Mouse (Mus musculus) kidney, embryonic 14.5 days (tissue): ENCODE measurements around the gene Hoxd13. TPM values are rescaled to one million over a fixed set of nuclear protein-coding genes. Genes with fewer than 3 reads are reported as not detected.

Source experiments
- ATAC-seq: fragments of 200-750 bp; cut with Nextera tagmentation; 2 replicates; pipeline ENCODE4 v1.8.0; 2017; ENCODE audit warnings: moderate number of reproducible peaks, mild to moderate bottlenecking, moderate TSS enrichment, moderate library complexity; ENCODE audit not compliant: low FRiP score, low TSS enrichment
- H3K27ac ChIP-seq: fragments of 300-500 bp; sonication (generic); 2 replicates; pipeline ENCODE4 v1.5.1; 2014; ENCODE audit warnings: low read depth, mild to moderate bottlenecking, low read length, moderate library complexity, mixed read lengths
- H3K27me3 ChIP-seq: fragments of 300-500 bp; sonication (generic); 2 replicates; pipeline ENCODE4 v1.6.1; 2014; ENCODE audit warnings: mild to moderate bottlenecking, low read length; ENCODE audit not compliant: control insufficient read depth, insufficient read depth
- H3K36me3 ChIP-seq: fragments of 300-500 bp; sonication (generic); 2 replicates; pipeline ENCODE4 v1.6.1; 2014; ENCODE audit warnings: low read length, mixed read lengths; ENCODE audit not compliant: control insufficient read depth, insufficient read depth
- H3K4me1 ChIP-seq: fragments of 300-500 bp; sonication (generic); 2 replicates; pipeline ENCODE4 v1.6.1; 2014; ENCODE audit warnings: low read length, mixed read lengths; ENCODE audit not compliant: control insufficient read depth, insufficient read depth
- H3K4me2 ChIP-seq: fragments of 300-500 bp; sonication (generic); replicated peaks from 2 replicates; pipeline ENCODE4 v1.6.1; 2014; ENCODE audit warnings: low read depth, mild to moderate bottlenecking, low read length
- H3K4me3 ChIP-seq: fragments of 300-500 bp; sonication (generic); 2 replicates; pipeline ENCODE4 v1.5.1; 2014; ENCODE audit warnings: mild to moderate bottlenecking, low read length
- H3K9ac ChIP-seq: fragments of 300-500 bp; sonication (generic); 2 replicates; pipeline ENCODE4 v1.6.1; 2014; ENCODE audit warnings: low read depth, mild to moderate bottlenecking, low read length, moderate library complexity
- H3K9me3 ChIP-seq: fragments of 300-500 bp; sonication (generic); 2 replicates; pipeline ENCODE4 v1.6.1; 2016; ENCODE audit warnings: low read length; ENCODE audit not compliant: control insufficient read depth
- WGBS: fragments of 180-500 bp; shearing (Covaris S2); extraction: QIAGEN DNeasy Blood & Tissue Kit; methylation state at CpG from one replicate; pipeline ENCODE4 v1.1.7; 2014; 5-methylcytosine and 5-hydroxymethylcytosine counted together
- polyA plus RNA-seq: library from polyadenylated mRNA; unstranded; fragments of >200 nt; fragmentation: Nextera tagmentation; extraction: Ambion mirVana; gene quantifications from 2 replicates; pipeline ENCODE4 v1.2.1, GENCODE M21; 2014

Hoxd13 gene
- polyA plus RNA-seq, 1 experiment from 2014 or later = 0.22 TPM

DNA sequence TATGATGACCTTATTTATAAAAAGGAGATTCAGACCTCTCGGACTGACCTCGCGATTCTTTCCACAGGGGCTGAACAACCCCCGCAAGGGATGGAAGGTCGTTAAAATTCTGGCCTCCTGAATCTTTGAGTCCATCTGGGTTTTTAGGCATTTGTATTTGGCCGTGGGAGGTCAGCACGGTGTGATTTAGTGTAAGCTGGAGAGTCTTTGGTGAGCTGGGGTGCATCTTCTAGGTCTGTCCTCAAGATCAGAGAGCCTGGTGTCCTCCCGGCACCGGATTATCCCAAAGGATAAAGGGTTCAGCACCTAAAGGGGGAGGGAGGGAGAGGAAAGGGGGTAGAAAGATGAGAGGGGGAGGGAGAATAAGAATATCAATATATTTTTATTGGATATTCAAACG lies 35.2 kb downstream of the Hoxd13 start:
- no peaks in the 10 kb centered on the region for H3K36me3 ChIP-seq
- ATAC-seq = no peak
- 12% methylated on average over 10 of the region's 10 CpGs for WGBS
- peaks cover 21% of the 10 kb centered on the region; the same call in 1 of the 2 replicates for H3K4me1 ChIP-seq
- no peaks in the 10 kb centered on the region for H3K9me3 ChIP-seq
- peak overlapping the region; percentile 56 for H3K4me2 ChIP-seq
- peak overlapping the region; percentile 79 for H3K4me3 ChIP-seq
- peak overlapping the region; percentile 100 for H3K9ac ChIP-seq
- H3K27ac ChIP-seq = peak overlapping the region; percentile 100
- no peaks in the 10 kb centered on the region for H3K27me3 ChIP-seq

DNA sequence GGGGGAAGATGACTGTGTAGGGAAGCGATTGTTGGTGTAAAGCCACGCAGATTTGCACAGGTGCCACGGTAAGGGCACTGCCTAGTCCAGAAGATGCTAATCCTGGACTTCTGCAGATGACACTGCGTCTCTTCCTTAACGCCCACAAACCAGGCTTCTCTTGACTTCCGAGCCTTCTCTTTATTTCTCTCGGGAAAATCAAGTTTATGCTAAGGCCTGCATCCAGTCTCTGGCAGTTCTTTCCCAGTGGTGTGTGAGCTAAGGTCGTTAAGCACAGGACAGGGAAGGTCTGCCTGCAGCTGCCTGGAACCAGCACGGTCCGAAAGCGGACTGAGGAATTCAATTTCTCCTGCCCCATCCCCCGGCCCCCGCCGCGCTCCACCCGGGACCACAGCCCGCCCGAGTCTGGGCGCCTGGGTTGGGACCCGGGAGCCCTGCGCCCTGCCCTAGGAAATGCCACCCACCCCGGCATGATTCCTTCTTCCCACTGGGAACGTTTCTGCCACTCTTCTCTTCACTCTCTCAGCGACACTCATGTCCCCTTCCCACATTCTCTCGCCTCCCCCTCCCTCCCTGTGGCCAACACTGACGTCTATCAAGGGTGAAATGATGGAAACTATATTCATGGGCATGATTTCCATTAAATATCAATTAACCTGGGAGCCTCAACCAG lies 35.7 kb downstream of the Hoxd13 start:
- peak overlapping the region; percentile 100 for H3K27ac ChIP-seq
- peak overlapping the region; percentile 56 for H3K4me2 ChIP-seq
- peak overlapping the region; percentile 79 for H3K4me3 ChIP-seq
- H3K9me3 ChIP-seq = no peaks in the 10 kb centered on the region
- peak; percentile 16; the same call in 1 of the 2 replicates for ATAC-seq
- WGBS = 4% methylated on average over 26 of the region's 26 CpGs
- no peaks in the 10 kb centered on the region for H3K36me3 ChIP-seq
- peak overlapping the region; percentile 100 for H3K9ac ChIP-seq
- H3K4me1 ChIP-seq = peaks cover 27% of the 10 kb centered on the region; the same call in 1 of the 2 replicates
- H3K27me3 ChIP-seq = no peaks in the 10 kb centered on the region

DNA sequence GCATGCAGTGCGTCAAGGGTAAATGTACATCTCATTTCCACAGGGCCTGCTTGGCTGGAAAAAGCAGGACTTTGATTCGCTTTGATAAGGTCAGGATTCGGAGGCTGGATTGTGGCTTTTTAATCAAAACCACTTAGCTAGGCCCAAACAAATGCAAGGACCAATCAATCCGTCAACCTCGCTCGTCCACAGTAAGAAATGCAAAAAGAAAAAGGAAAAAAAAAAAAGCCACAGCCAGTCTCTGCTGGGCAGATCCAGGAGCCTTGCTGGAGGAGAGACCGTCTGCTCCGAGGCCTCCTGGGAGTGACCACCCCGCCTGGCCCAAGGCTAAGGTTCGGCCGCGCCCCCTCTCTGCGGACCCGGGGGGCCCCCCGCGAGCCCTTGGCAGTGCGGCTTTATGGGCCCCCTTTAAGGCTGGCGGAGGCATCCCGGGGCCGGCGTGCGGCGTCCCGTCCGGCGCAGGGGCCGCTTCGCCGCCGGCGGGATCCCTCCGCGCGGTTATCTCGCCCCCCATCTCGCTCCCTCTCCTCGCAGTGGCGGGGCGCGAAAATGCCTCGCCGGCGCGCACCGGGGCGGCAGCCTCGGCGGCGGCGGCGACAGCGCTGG lies 36.4 kb downstream of the Hoxd13 start, which contains the start of gene Hoxd8:
Gene Hoxd8 (plus strand): TSS at position 223 of the 606 bp plus-strand sequence.
- H3K27ac ChIP-seq = peak within 1 kb of the TSS; percentile 100
- H3K9ac ChIP-seq = peak within 1 kb of the TSS; percentile 100
- ATAC-seq = peak; percentile 65
- H3K4me1 ChIP-seq = peaks cover 33% of the 10 kb centered on the region; the same call in 1 of the 2 replicates
- no peaks in the 10 kb centered on the region for H3K27me3 ChIP-seq
- 1% methylated on average over 47 of the region's 52 CpGs for WGBS
- H3K4me2 ChIP-seq = peak within 1 kb of the TSS; percentile 56
- H3K36me3 ChIP-seq = no peaks in the 10 kb centered on the region
- H3K9me3 ChIP-seq = no peaks in the 10 kb centered on the region
- H3K4me3 ChIP-seq = peak within 1 kb of the TSS; percentile 79

DNA sequence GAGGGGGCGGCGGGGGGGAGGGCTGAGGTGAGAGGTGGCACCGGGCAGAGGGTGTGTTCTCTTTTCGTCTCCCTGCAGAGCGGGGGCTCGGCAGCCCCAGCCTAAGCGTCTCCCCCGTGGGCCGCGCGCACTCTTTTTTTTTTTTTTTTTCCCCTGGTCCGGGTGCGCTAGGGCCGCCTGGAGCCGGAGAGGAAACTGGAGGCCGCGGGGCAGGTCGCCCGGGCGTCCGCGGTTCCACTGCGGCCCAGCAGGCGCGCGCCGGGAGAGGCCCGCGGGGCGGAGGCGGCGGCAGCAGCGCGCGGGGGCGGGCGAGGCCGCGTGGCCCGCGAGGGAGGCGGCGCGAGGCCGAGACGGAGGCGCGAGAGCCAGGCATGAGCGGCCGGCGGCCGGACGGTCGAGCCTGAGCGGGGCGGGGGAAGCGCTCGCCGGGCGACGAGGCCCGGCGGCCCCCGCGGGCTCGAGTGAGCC lies 36.9 kb downstream of the Hoxd13 start:
- Histone ChIP-seq H3K4me2 (peak overlapping the region; percentile 56), H3K9ac (peak overlapping the region; percentile 100), H3K27me3 (no peaks in the 10 kb centered on the region), H3K4me3 (peak overlapping the region; percentile 79), H3K27ac (peak overlapping the region; percentile 100), H3K9me3 (no peaks in the 10 kb centered on the region), H3K4me1 (peaks cover 38% of the 10 kb centered on the region; the same call in 1 of the 2 replicates), H3K36me3 (no peaks in the 10 kb centered on the region)
- 0% methylated on average over 58 of the region's 66 CpGs for WGBS
- ATAC-seq = peak; percentile 33

DNA sequence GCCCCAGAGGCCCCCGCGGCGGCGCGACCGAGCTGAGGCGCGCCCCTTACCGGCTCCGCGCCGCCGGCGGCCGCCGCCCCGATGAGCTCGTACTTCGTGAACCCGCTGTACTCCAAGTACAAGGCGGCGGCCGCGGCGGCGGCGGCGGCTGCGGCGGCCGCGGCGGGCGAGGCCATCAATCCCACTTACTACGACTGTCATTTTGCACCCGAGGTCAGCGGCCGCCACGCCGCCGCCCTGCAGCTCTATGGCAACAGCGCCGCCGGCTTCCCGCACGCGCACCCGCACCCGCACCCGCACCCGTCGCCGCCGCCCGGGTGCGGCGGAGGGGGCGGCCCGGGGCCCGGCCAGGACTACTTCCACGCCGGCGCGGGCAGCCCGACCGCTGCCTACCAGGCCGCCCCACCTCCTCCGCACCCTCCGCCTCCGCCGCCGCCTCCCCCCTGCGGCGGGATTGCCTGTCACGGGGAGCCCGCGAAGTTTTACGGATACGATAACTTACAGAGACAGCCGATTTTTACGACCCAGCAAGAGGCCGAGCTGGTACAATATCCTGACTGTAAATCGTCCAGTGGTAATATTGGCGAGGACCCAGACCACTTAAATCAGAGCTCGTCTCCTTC lies 37.5 kb downstream of the Hoxd13 start:
- peak overlapping the region; percentile 56 for H3K4me2 ChIP-seq
- no peaks in the 10 kb centered on the region for H3K36me3 ChIP-seq
- H3K4me1 ChIP-seq = peaks cover 35% of the 10 kb centered on the region
- H3K4me3 ChIP-seq = peak overlapping the region; percentile 79
- peak overlapping the region; percentile 100 for H3K27ac ChIP-seq
- ATAC-seq = peak; percentile 54
- WGBS = under 1% methylated on average over 48 of the region's 85 CpGs
- H3K9me3 ChIP-seq = no peaks in the 10 kb centered on the region
- no peaks in the 10 kb centered on the region for H3K27me3 ChIP-seq
- H3K9ac ChIP-seq = peak overlapping the region; percentile 100

DNA sequence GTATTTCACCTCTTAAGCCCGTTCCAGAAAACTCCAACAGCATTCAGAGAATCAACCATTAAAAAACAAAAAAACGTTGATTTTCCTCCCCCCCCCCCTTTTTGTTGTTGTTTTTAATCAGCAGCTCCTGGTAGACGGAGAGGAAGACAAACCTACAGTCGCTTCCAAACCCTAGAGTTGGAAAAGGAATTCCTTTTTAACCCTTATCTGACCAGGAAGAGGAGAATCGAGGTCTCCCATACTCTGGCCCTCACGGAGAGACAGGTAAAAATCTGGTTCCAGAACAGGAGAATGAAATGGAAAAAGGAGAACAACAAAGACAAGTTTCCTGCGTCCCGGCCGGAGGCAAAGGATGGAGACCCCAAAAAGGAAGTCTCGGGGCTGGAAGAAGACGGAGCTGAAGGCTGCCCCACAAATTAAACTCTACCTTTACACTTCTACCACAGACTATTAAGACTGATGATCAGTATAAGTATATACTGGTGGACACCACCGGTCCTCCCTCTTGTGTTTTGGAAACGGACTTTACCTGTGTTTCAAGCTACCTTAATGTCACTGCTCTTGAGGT lies 38.4 kb downstream of the Hoxd13 start:
- H3K4me3 ChIP-seq = peak overlapping the region; percentile 79

DNA sequence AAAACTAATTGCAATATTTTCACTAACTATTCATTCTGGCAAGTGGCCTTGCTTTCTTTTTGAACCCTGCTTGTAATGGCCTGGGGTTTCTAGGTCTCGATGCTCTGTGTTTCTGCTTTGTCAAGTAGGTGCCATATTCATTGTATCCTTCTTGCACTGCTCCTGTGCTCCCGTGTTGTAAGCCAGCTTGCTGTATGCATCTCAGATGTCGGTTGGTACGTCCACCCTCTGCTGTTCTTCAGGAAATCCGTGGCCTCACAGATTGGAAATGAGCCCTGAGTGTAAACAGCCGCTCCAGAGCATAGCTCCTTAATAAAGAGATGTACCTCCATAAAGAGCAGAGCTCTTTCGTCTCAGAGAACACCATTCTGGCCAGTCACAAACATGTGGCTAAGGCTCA lies 39.5 kb downstream of the Hoxd13 start:
- Histone ChIP-seq H3K9ac (peak overlapping the region; percentile 68), H3K4me1 (peaks cover 38% of the 10 kb centered on the region), H3K36me3 (no peaks in the 10 kb centered on the region), H3K4me2 (peak overlapping the region; percentile 56), H3K27ac (peak overlapping the region; percentile 73), H3K27me3 (no peaks in the 10 kb centered on the region), H3K4me3 (peak overlapping the region; percentile 79), H3K9me3 (no peaks in the 10 kb centered on the region)
- no peak for ATAC-seq
- 12% methylated on average over 7 of the region's 7 CpGs for WGBS

More for the DNA sequence above, 38.4 kb downstream of the Hoxd13 start:
- Histone ChIP-seq H3K27ac (peak overlapping the region; percentile 100), H3K4me1 (peaks cover 38% of the 10 kb centered on the region), H3K9ac (peak overlapping the region; percentile 100), H3K9me3 (no peaks in the 10 kb centered on the region), H3K36me3 (no peaks in the 10 kb centered on the region), H3K27me3 (no peaks in the 10 kb centered on the region), H3K4me2 (peak overlapping the region; percentile 56)
- under 1% methylated on average over 13 of the region's 13 CpGs for WGBS
- ATAC-seq = no peak

DNA sequence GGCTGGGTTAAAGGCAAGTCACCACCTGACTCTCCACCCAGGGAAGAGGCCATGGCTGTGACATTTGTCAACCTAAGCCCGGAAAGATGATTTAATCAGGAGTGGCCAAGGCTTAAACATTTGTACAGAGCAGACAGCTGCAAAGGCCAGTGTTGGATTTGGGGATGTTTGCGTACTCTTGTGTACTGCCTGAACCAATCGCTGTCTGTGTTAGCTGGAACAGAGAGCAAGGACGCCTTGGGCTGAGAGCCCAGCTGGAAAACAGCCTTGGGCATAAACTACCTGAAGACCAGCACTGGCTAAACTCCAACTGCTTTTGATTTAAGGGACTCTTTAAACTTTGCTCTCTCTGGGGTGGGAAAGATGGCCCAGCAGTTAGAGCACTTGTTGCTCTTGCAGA lies 40.6 kb downstream of the Hoxd13 start:
- Histone ChIP-seq H3K4me3 (peak overlapping the region; percentile 79), H3K9me3 (no peaks in the 10 kb centered on the region), H3K27ac (peak overlapping the region; percentile 73; the same call in 1 of the 2 replicates), H3K4me1 (peaks cover 38% of the 10 kb centered on the region), H3K36me3 (no peaks in the 10 kb centered on the region), H3K9ac (peak overlapping the region; percentile 46; the same call in 1 of the 2 replicates), H3K4me2 (peak overlapping the region; percentile 56), H3K27me3 (no peaks in the 10 kb centered on the region)
- no peak for ATAC-seq
- 24% methylated on average over 4 of the region's 4 CpGs for WGBS
